27 mouse cellular contexts compared by ENCODE assay signal in genomic region chr13:90926938-90927633, GRCm38 (mm10). TPM values are rescaled to one million over a fixed set of nuclear protein-coding genes. Genes with fewer than 3 reads are reported as not detected.
A peak's percentile ranks its signal among the peaks of the same experiment; 100 is the strongest.
DNase-seq lines count a peak whose midpoint lies in the region; ATAC-seq and TF ChIP-seq lines count a peak whose summit lies in the region.
"Had no signal": no experiment of that assay in that cellular context is flagged by ENCODE, and none has a peak within 500 bp of the region (broad histone marks: within the 10 kb centered on the region; RNA-seq: fewer than 3 reads in every experiment).

No protein-coding gene starts in this region.

- WGBS in midbrain, embryonic 11.5 days: 81% methylated on average over 5 of the region's 5 CpGs
- WGBS in midbrain, embryonic 15.5 days: 75% methylated on average over 5 of the region's 5 CpGs
- 31% methylated on average over 5 of the region's 5 CpGs for WGBS in liver, embryonic 13.5 days (ENCODE audit: insufficient replicate concordance)

- H3K9ac ChIP-seq in midbrain, embryonic 11.5 days (ENCODE audit: low read length): no peak overlapping the region
- no peak overlapping the region for H3K9ac ChIP-seq in midbrain, embryonic 15.5 days
- no peak overlapping the region for H3K9ac ChIP-seq in ES-E14 (ENCODE audit: insufficient read depth, low read depth, low read length, poor library complexity, severe bottlenecking)
- H3K9ac ChIP-seq in liver, embryonic 13.5 days: no peak overlapping the region
- H3K9ac ChIP-seq: embryonic facial prominence, embryonic 15.5 days; forebrain, embryonic 15.5 days; heart, embryonic 12.5 days; midbrain, embryonic 12.5 days; neural tube, embryonic 13.5 days had no signal

- no peak overlapping the region for H3K27ac ChIP-seq in midbrain, embryonic 11.5 days (ENCODE audit: low read depth, low read length)
- no peak overlapping the region for H3K27ac ChIP-seq in midbrain, embryonic 15.5 days
- no peak overlapping the region for H3K27ac ChIP-seq in ES-E14 (ENCODE audit: insufficient read depth, low read depth, low read length, poor library complexity, severe bottlenecking)
- H3K27ac ChIP-seq in liver, embryonic 13.5 days: peak overlapping the region; percentile 34; the same call in 1 of the 2 replicates
- H3K27ac ChIP-seq: embryonic facial prominence, embryonic 15.5 days; forebrain, embryonic 15.5 days; hindbrain, postnatal 0 days; left cerebral cortex, adult 2 months; midbrain, embryonic 12.5 days; neural tube, embryonic 13.5 days had no signal

- in situ Hi-C loops in ES-E14 (cut with MboI; ENCODE audit: low sequenced_read_pairs in 2 of 2, unreplicated experiment in 2 of 2): no loop called here

- peak; percentile 54 for DNase-seq in midbrain, embryonic 11.5 days (ENCODE audit: low spot score, missing footprints)
- DNase-seq in ES-E14 (ENCODE audit: low read depth, low spot score): peak; percentile 13
- DNase-seq in liver, embryonic 13.5 days: no peak
- no peak for DNase-seq in frontal cortex, postnatal 36 days (ENCODE audit: low spot score in 2 of 2)
- DNase-seq in cerebellum, adult 9-10 months: no peak
- DNase-seq: cerebellum, adult 18-20 months; cerebellum, postnatal 36 days; gastrocnemius, postnatal 14 days; heart, adult 18-20 months; heart, postnatal 10 days; lung, postnatal 10 days; retina, postnatal 1 day; right cerebral cortex, postnatal 25 days; spleen, adult 18-20 months had no signal

- no peaks in the 10 kb centered on the region for H3K9me3 ChIP-seq in midbrain, embryonic 11.5 days (ENCODE audit: control insufficient read depth, low read length)
- no peaks in the 10 kb centered on the region for H3K9me3 ChIP-seq in midbrain, embryonic 15.5 days
- no peaks in the 10 kb centered on the region for H3K9me3 ChIP-seq in ES-E14 (ENCODE audit: control insufficient read depth, insufficient read depth, low read depth, low read length)
- no peaks in the 10 kb centered on the region for H3K9me3 ChIP-seq in liver, embryonic 13.5 days (replicated peaks)
- H3K9me3 ChIP-seq: embryonic facial prominence, embryonic 15.5 days; forebrain, embryonic 15.5 days; heart, embryonic 12.5 days; midbrain, embryonic 12.5 days; neural tube, embryonic 13.5 days had no signal

- H3K27me3 ChIP-seq in midbrain, embryonic 11.5 days (ENCODE audit: control insufficient read depth, insufficient read depth, low read length): no peaks in the 10 kb centered on the region
- H3K27me3 ChIP-seq in midbrain, embryonic 15.5 days (replicated peaks): no peaks in the 10 kb centered on the region
- no peaks in the 10 kb centered on the region for H3K27me3 ChIP-seq in liver, embryonic 13.5 days
- H3K27me3 ChIP-seq: embryonic facial prominence, embryonic 15.5 days; forebrain, embryonic 15.5 days; heart, embryonic 12.5 days; midbrain, embryonic 12.5 days; neural tube, embryonic 13.5 days had no signal

- no peak overlapping the region for H3K4me2 ChIP-seq in midbrain, embryonic 11.5 days
- no peak overlapping the region for H3K4me2 ChIP-seq in midbrain, embryonic 15.5 days
- no peak overlapping the region for H3K4me2 ChIP-seq in liver, embryonic 13.5 days
- H3K4me2 ChIP-seq: embryonic facial prominence, embryonic 15.5 days; forebrain, embryonic 15.5 days; heart, embryonic 12.5 days; midbrain, embryonic 12.5 days; neural tube, embryonic 13.5 days had no signal

- H3K4me1 ChIP-seq in midbrain, embryonic 11.5 days (ENCODE audit: control insufficient read depth, insufficient read depth, low read length): peaks cover 6% of the 10 kb centered on the region; the same call in 1 of the 2 replicates
- H3K4me1 ChIP-seq in midbrain, embryonic 15.5 days: peaks cover 9% of the 10 kb centered on the region
- no peaks in the 10 kb centered on the region; a peak in 1 of 4 replicates for H3K4me1 ChIP-seq in ES-E14 (ENCODE audit: control insufficient read depth in 2 of 2, insufficient read depth in 2 of 2, low read length in 2 of 2, poor library complexity in 1 of 2)
- peaks cover 36% of the 10 kb centered on the region for H3K4me1 ChIP-seq in liver, embryonic 13.5 days (replicated peaks)

- no peak for ATAC-seq in midbrain, embryonic 11.5 days (ENCODE audit: low FRiP score)
- no peak for ATAC-seq in midbrain, embryonic 15.5 days (replicated peaks)
- ATAC-seq in liver, embryonic 13.5 days (ENCODE audit: low read depth): no peak
- no peak for ATAC-seq in CD4-positive, CD25-positive, alpha-beta regulatory T cell, adult 4 months
- ATAC-seq: forebrain, embryonic 15.5 days; hindbrain, postnatal 0 days; intestine, postnatal 0 days had no signal

- no peak overlapping the region for H3K4me3 ChIP-seq in midbrain, embryonic 11.5 days (ENCODE audit: low read depth, low read length)
- no peak overlapping the region for H3K4me3 ChIP-seq in midbrain, embryonic 15.5 days
- H3K4me3 ChIP-seq in ES-E14 (ENCODE audit: insufficient read depth in 1 of 2, low read depth in 1 of 2, low read length in 2 of 2, poor library complexity in 1 of 2, severe bottlenecking in 1 of 2): no peak overlapping the region
- H3K4me3 ChIP-seq in liver, embryonic 13.5 days (replicated peaks): no peak overlapping the region
- H3K4me3 ChIP-seq: embryonic facial prominence, embryonic 15.5 days; forebrain, embryonic 15.5 days; heart, embryonic 12.5 days; left cerebral cortex, adult 2 months; midbrain, embryonic 12.5 days; neural tube, embryonic 13.5 days had no signal

- peaks cover 11% of the 10 kb centered on the region; the same call in 1 of the 2 replicates for H3K36me3 ChIP-seq in midbrain, embryonic 11.5 days (ENCODE audit: control insufficient read depth, insufficient read depth, low read length)
- peaks cover 31% of the 10 kb centered on the region for H3K36me3 ChIP-seq in midbrain, embryonic 15.5 days (replicated peaks)
- H3K36me3 ChIP-seq in ES-E14 (ENCODE audit: control insufficient read depth, insufficient read depth, low read length, poor library complexity, severe bottlenecking): peaks cover 21% of the 10 kb centered on the region
- peaks cover 29% of the 10 kb centered on the region for H3K36me3 ChIP-seq in liver, embryonic 13.5 days

TF ChIP-seq in ES-E14, 5 proteins besides CTCF, POLR2A, EP300 and RAD21:
- TF ChIP-seq HCFC1 (IDR thresholded peaks at IDR 0.05; ENCODE audit: borderline replicate concordance, insufficient read depth, low read length) (no peak), CHD2 (IDR thresholded peaks at IDR 0.05; ENCODE audit: low read depth, low read length) (0 out of 2 replicates have a peak, but pooled peaks have one; percentile 9)

RNA-seq across cellular contexts. Expression of gene Rps23, which starts 4.3 kb away (rescaled TPM):
- 229 and 231 TPM in 2 replicates for polyA plus RNA-seq in midbrain, embryonic 11.5 days (2014; fragmentation: Nextera tagmentation; extraction: Ambion mirVana)
- 80.5 and 98.8 TPM in 2 replicates for polyA plus RNA-seq in midbrain, embryonic 15.5 days (2015; fragmentation: Nextera tagmentation; extraction: Ambion mirVana)
- total RNA-seq in ES-E14 (2012; rRNA removed): 1,480 and 1,858 TPM in 2 replicates
- 202 and 222 TPM in 2 replicates for polyA plus RNA-seq in liver, embryonic 13.5 days (2015; fragmentation: Nextera tagmentation; extraction: Ambion mirVana)
- polyA plus RNA-seq in CD4-positive, CD25-positive, alpha-beta regulatory T cell, adult 4 months (2017; shearing (Covaris generic)): 1,000 to 10,000 TPM; 1,115 to 1,300 TPM

RNA-seq across cellular contexts. Expression of gene Atp6ap1l, which starts 21.9 kb away (rescaled TPM):
- 0.18 and 0.30 TPM in 2 replicates for polyA plus RNA-seq in midbrain, embryonic 11.5 days (2014; fragmentation: Nextera tagmentation; extraction: Ambion mirVana)
- 0.28 and 0.88 TPM in 2 replicates for polyA plus RNA-seq in midbrain, embryonic 15.5 days (2015; fragmentation: Nextera tagmentation; extraction: Ambion mirVana)
- total RNA-seq in ES-E14 (2012; rRNA removed): 0.49 TPM in 1 of 2 replicates, not detected in the other
- not detected in 2 replicates for polyA plus RNA-seq in liver, embryonic 13.5 days (2015; fragmentation: Nextera tagmentation; extraction: Ambion mirVana)
- under 1 TPM in 1 of 2 experiments, not detected in 1; 0.38 TPM for polyA plus RNA-seq in CD4-positive, CD25-positive, alpha-beta regulatory T cell, adult 4 months (2017; shearing (Covaris generic))
- total RNA-seq: gastrocnemius, postnatal 14 days; heart, adult 18-20 months; liver, adult 2 months had no signal
- polyA plus RNA-seq: intestine, postnatal 0 days; kidney, embryonic 16.5 days; large intestine, adult 2 months; liver, adult 2 months; midbrain, embryonic 12.5 days had no signal

Comparison
In these comparisons a context has a peak if more than half of its experiments do, and no peak if none do; other contexts are left out.
1. DNase-seq: peak in midbrain, embryonic 11.5 days (single experiment) and ES-E14 (single experiment); none in liver, embryonic 13.5 days (single experiment), frontal cortex, postnatal 36 days (0 of 2) and cerebellum, adult 9-10 months (single experiment).